Comparison of ENCODE assay signal across 8 mouse cellular contexts in the genomic region with DNA sequence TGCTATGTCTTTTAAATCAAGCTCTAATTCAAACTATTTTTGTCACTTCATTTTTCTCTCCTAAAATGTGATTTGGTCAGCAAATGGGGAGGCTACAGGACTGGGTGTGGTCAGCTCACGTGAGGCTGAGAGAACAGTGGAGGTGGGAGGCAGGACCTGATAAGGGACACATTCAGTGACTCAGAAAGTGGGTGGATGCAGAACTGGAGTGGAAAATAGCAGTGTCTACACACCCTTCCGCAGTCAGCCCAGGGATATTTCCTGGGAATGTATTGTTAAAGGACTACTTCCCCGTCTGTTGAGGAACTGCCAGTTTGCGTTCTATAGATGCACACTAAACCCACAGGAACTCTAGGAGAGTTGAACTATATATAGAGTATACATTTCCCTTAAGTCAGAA.
DNase-seq lines count a peak whose midpoint lies in the region; ATAC-seq and TF ChIP-seq lines count a peak whose summit lies in the region.
"Had no signal": no experiment of that assay in that cellular context is flagged by ENCODE, and none has a peak within 500 bp of the region (broad histone marks: within the 10 kb centered on the region; RNA-seq: fewer than 3 reads in every experiment).

No protein-coding gene starts in this region.

- ATAC-seq in kidney, embryonic 14.5 days (ENCODE audit: low FRiP score, low TSS enrichment): no peak
- ATAC-seq in kidney, embryonic 16.5 days (ENCODE audit: low FRiP score, low TSS enrichment): peak; percentile 70; the same call in 1 of the 2 replicates
- ATAC-seq in megakaryocyte, adult 5-6 weeks (ENCODE audit: poor library complexity, severe bottlenecking): no peak
- ATAC-seq in intestine, embryonic 16.5 days: no peak

- no peaks in the 10 kb centered on the region for H3K27me3 ChIP-seq in kidney, adult 2 months (replicated peaks; ENCODE audit: control insufficient read depth, insufficient read depth, low read length)
- no peaks in the 10 kb centered on the region for H3K27me3 ChIP-seq in kidney, embryonic 14.5 days (ENCODE audit: control insufficient read depth, insufficient read depth, low read length)
- no peaks in the 10 kb centered on the region for H3K27me3 ChIP-seq in kidney, embryonic 16.5 days (ENCODE audit: insufficient read depth, low read length)
- no peaks in the 10 kb centered on the region for H3K27me3 ChIP-seq in intestine, embryonic 16.5 days (replicated peaks; ENCODE audit: control insufficient read depth, insufficient read depth, low read length)

- H3K9ac ChIP-seq in kidney, embryonic 14.5 days (ENCODE audit: low read depth, low read length): no peak overlapping the region
- H3K9ac ChIP-seq in kidney, embryonic 16.5 days (replicated peaks; ENCODE audit: low read length): no peak overlapping the region
- no peak overlapping the region for H3K9ac ChIP-seq in intestine, embryonic 16.5 days (ENCODE audit: low read depth, low read length)

- H3K27ac ChIP-seq in kidney, adult 2 months (ENCODE audit: insufficient read depth, low read depth, low read length): no peak overlapping the region; the same call in 1 of the 2 replicates
- no peak overlapping the region for H3K27ac ChIP-seq in kidney, embryonic 14.5 days (ENCODE audit: low read depth, low read length)
- no peak overlapping the region for H3K27ac ChIP-seq in kidney, embryonic 16.5 days (ENCODE audit: low read length)
- no peak overlapping the region for H3K27ac ChIP-seq in intestine, embryonic 16.5 days (ENCODE audit: low read length)

- no peaks in the 10 kb centered on the region for H3K9me3 ChIP-seq in kidney, embryonic 14.5 days (ENCODE audit: control insufficient read depth, low read length)
- no peaks in the 10 kb centered on the region for H3K9me3 ChIP-seq in kidney, embryonic 16.5 days (ENCODE audit: low read length)
- no peaks in the 10 kb centered on the region for H3K9me3 ChIP-seq in intestine, embryonic 16.5 days (ENCODE audit: control insufficient read depth, low read length)

- no peaks in the 10 kb centered on the region for H3K4me1 ChIP-seq in kidney, adult 2 months (ENCODE audit: control insufficient read depth, insufficient read depth, low read length)
- H3K4me1 ChIP-seq in kidney, embryonic 14.5 days (ENCODE audit: control insufficient read depth, insufficient read depth, low read length): no peaks in the 10 kb centered on the region
- H3K4me1 ChIP-seq in kidney, embryonic 16.5 days (ENCODE audit: insufficient read depth, low read length): no peaks in the 10 kb centered on the region
- H3K4me1 ChIP-seq in intestine, embryonic 16.5 days (ENCODE audit: control insufficient read depth, insufficient read depth, low read length): no peaks in the 10 kb centered on the region

- no peak overlapping the region for H3K4me2 ChIP-seq in kidney, embryonic 14.5 days (replicated peaks; ENCODE audit: low read depth, low read length)
- no peak overlapping the region for H3K4me2 ChIP-seq in kidney, embryonic 16.5 days (replicated peaks; ENCODE audit: low read depth, low read length)
- no peak overlapping the region for H3K4me2 ChIP-seq in intestine, embryonic 16.5 days (ENCODE audit: low read depth, low read length)

- no peaks in the 10 kb centered on the region for H3K36me3 ChIP-seq in kidney, adult 2 months (ENCODE audit: control insufficient read depth, insufficient read depth, low read length)
- no peaks in the 10 kb centered on the region for H3K36me3 ChIP-seq in kidney, embryonic 14.5 days (ENCODE audit: control insufficient read depth, insufficient read depth, low read length)
- H3K36me3 ChIP-seq in kidney, embryonic 16.5 days (ENCODE audit: insufficient read depth, low read length): no peaks in the 10 kb centered on the region
- no peaks in the 10 kb centered on the region for H3K36me3 ChIP-seq in intestine, embryonic 16.5 days (ENCODE audit: control insufficient read depth, insufficient read depth, low read length)

- 65% methylated on average over 4 of the region's 4 CpGs for WGBS in kidney, adult 2 months
- 72% methylated on average over 4 of the region's 4 CpGs for WGBS in kidney, embryonic 14.5 days
- 71% methylated on average over 4 of the region's 4 CpGs for WGBS in kidney, embryonic 16.5 days
- 65% methylated on average over 4 of the region's 4 CpGs for WGBS in intestine, embryonic 16.5 days

- no peak for TF ChIP-seq POLR2A in kidney, adult 2 months (IDR thresholded peaks at IDR 0.05; ENCODE audit: low read depth, low read length)

- peak; percentile 73 for DNase-seq in kidney, adult 2 months
- peak; percentile 69 to 78 for DNase-seq in heart, adult 9 months (ENCODE audit: low spot score in 2 of 2)
- DNase-seq in lung, postnatal 36 days: peak; percentile 69
- DNase-seq: spleen, adult 18-20 months had no signal

- H3K4me3 ChIP-seq in kidney, adult 2 months (ENCODE audit: insufficient read depth, low read depth, low read length): no peak overlapping the region
- H3K4me3 ChIP-seq in kidney, embryonic 14.5 days (ENCODE audit: low read length): no peak overlapping the region
- H3K4me3 ChIP-seq in kidney, embryonic 16.5 days (ENCODE audit: low read length): no peak overlapping the region
- no peak overlapping the region for H3K4me3 ChIP-seq in intestine, embryonic 16.5 days (ENCODE audit: low read length)

- no peak for TF ChIP-seq CTCF in kidney, adult 2 months (conservative IDR thresholded peaks at IDR 0.05; ENCODE audit: insufficient read depth, insufficient read length, low read depth, low read length)
